Mouse (Mus musculus) forebrain, embryonic 12.5 days (tissue): ENCODE results near the gene Tm4sf19. TPM values are rescaled to one million over a fixed set of nuclear protein-coding genes. Genes with fewer than 3 reads are reported as not detected.

ENCODE experiments used
- ATAC-seq: fragments of 200-750 bp; cut with Nextera tagmentation; 2 replicates; pipeline ENCODE4 v1.8.0; 2017; ENCODE audit warnings: moderate TSS enrichment; ENCODE audit not compliant: low FRiP score
- H3K27ac ChIP-seq: fragments of 300-500 bp; sonication (generic); 2 replicates; pipeline ENCODE4 v1.5.1; 2016; ENCODE audit warnings: mild to moderate bottlenecking
- H3K27me3 ChIP-seq: fragments of 300-500 bp; sonication (generic); 2 replicates; pipeline ENCODE4 v1.6.1; 2016; ENCODE audit warnings: mild to moderate bottlenecking
- H3K36me3 ChIP-seq: fragments of 300-500 bp; sonication (generic); replicated peaks from 2 replicates; pipeline ENCODE4 v1.6.1; 2016; ENCODE audit warnings: mild to moderate bottlenecking
- H3K4me1 ChIP-seq: fragments of 300-500 bp; sonication (generic); 2 replicates; pipeline ENCODE4 v1.6.1; 2016
- H3K4me2 ChIP-seq: fragments of 300-500 bp; sonication (generic); 2 replicates; pipeline ENCODE4 v1.6.1; 2016; ENCODE audit warnings: mild to moderate bottlenecking, moderate library complexity
- H3K4me3 ChIP-seq: fragments of 300-500 bp; sonication (generic); replicated peaks from 2 replicates; pipeline ENCODE4 v1.5.1; 2016; ENCODE audit warnings: mild to moderate bottlenecking
- H3K9ac ChIP-seq: fragments of 300-500 bp; sonication (generic); 2 replicates; pipeline ENCODE4 v1.6.1; 2016; ENCODE audit warnings: mild to moderate bottlenecking
- H3K9me3 ChIP-seq: fragments of 300-500 bp; sonication (generic); 2 replicates; pipeline ENCODE4 v1.6.1; 2016
- WGBS: fragments of 180-500 bp; shearing (Covaris S2); methylation state at CpG from one replicate; pipeline ENCODE4 v1.1.7; 2016; 5-methylcytosine and 5-hydroxymethylcytosine counted together
- polyA plus RNA-seq: library from polyadenylated mRNA; unstranded; fragments of >200 nt; fragmentation: Nextera tagmentation; extraction: Ambion mirVana; gene quantifications from 2 replicates; pipeline ENCODE4 v1.2.1, GENCODE M21; 2016

Tm4sf19 gene
- polyA plus RNA-seq, result not detected in 2 replicates

GRCm38 (mm10) chr16:32400267-32400666 lies at the start of gene Tm4sf19:
Gene Tm4sf19 (plus strand): TSS chr16:32400506.
- Histone ChIP-seq H3K9ac (no peak within 1 kb of the TSS), H3K4me3 (no peak within 1 kb of the TSS), H3K9me3 (no peaks in the 10 kb centered on the region), H3K27ac (no peak within 1 kb of the TSS), H3K27me3 (no peaks in the 10 kb centered on the region), H3K36me3 (no peaks in the 10 kb centered on the region), H3K4me1 (no peaks in the 10 kb centered on the region), H3K4me2 (no peak within 1 kb of the TSS)
- 93% methylated on average over 7 of the region's 7 CpGs for WGBS
- ATAC-seq, result no peak

GRCm38 (mm10) chr16:32350776-32351175 lies 49.5 kb upstream of the Tm4sf19 start:
- no peak for ATAC-seq
- Histone ChIP-seq H3K4me2 (no peak overlapping the region), H3K36me3 (peaks cover 27% of the 10 kb centered on the region), H3K9me3 (no peaks in the 10 kb centered on the region), H3K9ac (no peak overlapping the region), H3K4me3 (no peak overlapping the region), H3K4me1 (no peaks in the 10 kb centered on the region), H3K27ac (no peak overlapping the region), H3K27me3 (no peaks in the 10 kb centered on the region)
- WGBS, result 87% methylated on average over 3 of the region's 3 CpGs

- no peak overlapping the region for H3K9ac ChIP-seq
- H3K4me3 ChIP-seq, result no peak overlapping the region
- no peak for ATAC-seq
- H3K4me2 ChIP-seq, result no peak overlapping the region
- H3K4me1 ChIP-seq, result no peaks in the 10 kb centered on the region
- H3K27me3 ChIP-seq, result no peaks in the 10 kb centered on the region
- 90% methylated on average over 2 of the region's 2 CpGs for WGBS
- no peaks in the 10 kb centered on the region for H3K9me3 ChIP-seq
- H3K36me3 ChIP-seq, result peaks cover 35% of the 10 kb centered on the region
- no peak overlapping the region for H3K27ac ChIP-seq
These were observed 36.8 kb upstream of the Tm4sf19 start for GRCm38 (mm10) chr16:32363530-32363929.

GRCm38 (mm10) chr16:32371351-32371750 lies 29.0 kb upstream of the Tm4sf19 start:
- Histone ChIP-seq H3K4me2 (no peak overlapping the region), H3K9me3 (no peaks in the 10 kb centered on the region), H3K9ac (no peak overlapping the region), H3K4me1 (no peaks in the 10 kb centered on the region), H3K27me3 (no peaks in the 10 kb centered on the region), H3K4me3 (no peak overlapping the region), H3K27ac (no peak overlapping the region), H3K36me3 (peaks cover 59% of the 10 kb centered on the region)
- ATAC-seq, result no peak
- 93% methylated on average over 4 of the region's 4 CpGs for WGBS

- H3K4me1 ChIP-seq, result no peaks in the 10 kb centered on the region
- H3K27ac ChIP-seq, result no peak overlapping the region
- peaks cover 85% of the 10 kb centered on the region for H3K36me3 ChIP-seq
- no peaks in the 10 kb centered on the region for H3K27me3 ChIP-seq
- H3K4me3 ChIP-seq, result no peak overlapping the region
- no peak overlapping the region for H3K4me2 ChIP-seq
- no peak for ATAC-seq
- 93% methylated on average over 2 of the region's 2 CpGs for WGBS
- H3K9me3 ChIP-seq, result no peaks in the 10 kb centered on the region
- H3K9ac ChIP-seq, result no peak overlapping the region
These were observed 20.7 kb upstream of the Tm4sf19 start for GRCm38 (mm10) chr16:32379575-32379974.

GRCm38 (mm10) chr16:32382901-32383300 lies 17.4 kb upstream of the Tm4sf19 start:
- H3K9me3 ChIP-seq, result no peaks in the 10 kb centered on the region
- no peaks in the 10 kb centered on the region for H3K27me3 ChIP-seq
- no peak overlapping the region for H3K4me2 ChIP-seq
- no peak overlapping the region for H3K27ac ChIP-seq
- H3K4me1 ChIP-seq, result no peaks in the 10 kb centered on the region
- no peak overlapping the region for H3K9ac ChIP-seq
- peaks cover 84% of the 10 kb centered on the region for H3K36me3 ChIP-seq
- no peak for ATAC-seq
- H3K4me3 ChIP-seq, result no peak overlapping the region

- 93% methylated on average over 2 of the region's 2 CpGs for WGBS
- Histone ChIP-seq H3K36me3 (peaks cover 68% of the 10 kb centered on the region), H3K9ac (no peak overlapping the region), H3K4me1 (no peaks in the 10 kb centered on the region), H3K27ac (no peak overlapping the region), H3K27me3 (no peaks in the 10 kb centered on the region), H3K4me3 (no peak overlapping the region), H3K9me3 (no peaks in the 10 kb centered on the region), H3K4me2 (no peak overlapping the region)
- no peak for ATAC-seq
These were observed 15.4 kb upstream of the Tm4sf19 start for GRCm38 (mm10) chr16:32384885-32385284.

- H3K36me3 ChIP-seq, result peaks cover 64% of the 10 kb centered on the region
These were observed 13.5 kb upstream of the Tm4sf19 start for GRCm38 (mm10) chr16:32386826-32387225.

GRCm38 (mm10) chr16:32389049-32389448 lies 11.3 kb upstream of the Tm4sf19 start:
- ATAC-seq, result no peak
- Histone ChIP-seq H3K27me3 (no peaks in the 10 kb centered on the region), H3K4me3 (no peak overlapping the region), H3K9me3 (no peaks in the 10 kb centered on the region), H3K4me2 (no peak overlapping the region), H3K4me1 (no peaks in the 10 kb centered on the region), H3K27ac (no peak overlapping the region), H3K36me3 (peaks cover 54% of the 10 kb centered on the region), H3K9ac (no peak overlapping the region)

More at GRCm38 (mm10) chr16:32386826-32387225, 13.5 kb upstream of the Tm4sf19 start:
- Histone ChIP-seq H3K9me3 (no peaks in the 10 kb centered on the region), H3K4me2 (no peak overlapping the region), H3K27ac (no peak overlapping the region), H3K4me1 (no peaks in the 10 kb centered on the region), H3K9ac (no peak overlapping the region), H3K4me3 (no peak overlapping the region), H3K27me3 (no peaks in the 10 kb centered on the region)
- ATAC-seq, result no peak
- 93% methylated on average over 3 of the region's 3 CpGs for WGBS

GRCm38 (mm10) chr16:32389841-32390240 lies 10.5 kb upstream of the Tm4sf19 start:
- Histone ChIP-seq H3K27me3 (no peaks in the 10 kb centered on the region), H3K9me3 (no peaks in the 10 kb centered on the region), H3K4me1 (no peaks in the 10 kb centered on the region), H3K27ac (no peak overlapping the region), H3K4me2 (no peak overlapping the region), H3K4me3 (no peak overlapping the region), H3K36me3 (peaks cover 50% of the 10 kb centered on the region), H3K9ac (no peak overlapping the region)
- no peak for ATAC-seq
- 88% methylated on average over 3 of the region's 3 CpGs for WGBS

GRCm38 (mm10) chr16:32390882-32391281 lies 9.4 kb upstream of the Tm4sf19 start:
- Histone ChIP-seq H3K4me2 (no peak overlapping the region), H3K4me1 (no peaks in the 10 kb centered on the region), H3K9me3 (no peaks in the 10 kb centered on the region), H3K36me3 (peaks cover 41% of the 10 kb centered on the region), H3K27me3 (no peaks in the 10 kb centered on the region), H3K27ac (no peak overlapping the region), H3K9ac (no peak overlapping the region), H3K4me3 (no peak overlapping the region)
- 93% methylated on average over 3 of the region's 3 CpGs for WGBS
- ATAC-seq, result no peak

GRCm38 (mm10) chr16:32395679-32396540 lies 4.4 kb upstream of the Tm4sf19 start:
- H3K4me1 ChIP-seq, result no peaks in the 10 kb centered on the region
- no peak overlapping the region for H3K4me2 ChIP-seq
- 72% methylated on average over 6 of the region's 6 CpGs for WGBS
- no peaks in the 10 kb centered on the region for H3K9me3 ChIP-seq
- no peak overlapping the region for H3K27ac ChIP-seq
- H3K4me3 ChIP-seq, result no peak overlapping the region
- no peak for ATAC-seq
- H3K9ac ChIP-seq, result no peak overlapping the region
- H3K36me3 ChIP-seq, result peaks cover 16% of the 10 kb centered on the region
- H3K27me3 ChIP-seq, result no peaks in the 10 kb centered on the region

GRCm38 (mm10) chr16:32396541-32396835 lies 3.8 kb upstream of the Tm4sf19 start:
- Histone ChIP-seq H3K9ac (no peak overlapping the region), H3K27me3 (no peaks in the 10 kb centered on the region), H3K4me1 (no peaks in the 10 kb centered on the region), H3K4me2 (no peak overlapping the region), H3K4me3 (no peak overlapping the region), H3K27ac (no peak overlapping the region), H3K9me3 (no peaks in the 10 kb centered on the region), H3K36me3 (peaks cover 12% of the 10 kb centered on the region)
- ATAC-seq, result no peak
- 63% methylated on average over 3 of the region's 3 CpGs for WGBS
